In genomic region chr7:49842366-49843282, GRCm38 (mm10) we compare ENCODE assay signal across 8 mouse cellular contexts.
DNase-seq lines count a peak whose midpoint lies in the region; ATAC-seq and TF ChIP-seq lines count a peak whose summit lies in the region.

No protein-coding gene starts in this region.

- 0 out of 2 replicates have a peak, but pooled peaks cover 2% of the 10 kb centered on the region for H3K36me3 ChIP-seq in heart, embryonic 16.5 days (ENCODE audit: control insufficient read depth, insufficient read depth)
- peaks cover 19 to 20% of the 10 kb centered on the region in 2 experiments for H3K36me3 ChIP-seq in MEL (ENCODE audit: control insufficient read depth in 1 of 2, insufficient read depth in 2 of 2, low read length in 2 of 2)
- H3K36me3 ChIP-seq in hindbrain, embryonic 13.5 days: peaks cover 6% of the 10 kb centered on the region; the same call in 1 of the 2 replicates
- no peaks in the 10 kb centered on the region; the same call in 1 of the 2 replicates for H3K36me3 ChIP-seq in stomach, embryonic 14.5 days (ENCODE audit: control insufficient read depth, insufficient read depth, low read length)

- no peak for TF ChIP-seq RAD21 in MEL (IDR thresholded peaks at IDR 0.05; ENCODE audit: low read depth, low read length)

- TF ChIP-seq POLR2A in MEL (IDR thresholded peaks at IDR 0.05; ENCODE audit: control insufficient read depth in 1 of 2, insufficient read depth in 1 of 2, low read depth in 1 of 2, low read length in 2 of 2, poor library complexity in 1 of 2): no peak

- H3K9ac ChIP-seq in heart, embryonic 16.5 days (ENCODE audit: low read length): no peak overlapping the region
- no peak overlapping the region for H3K9ac ChIP-seq in MEL (ENCODE audit: control insufficient read depth, low read depth, low read length, poor library complexity, severe bottlenecking)
- H3K9ac ChIP-seq in hindbrain, embryonic 13.5 days: peak overlapping the region; percentile 49; the same call in 1 of the 2 replicates
- H3K9ac ChIP-seq in stomach, embryonic 14.5 days (replicated peaks; ENCODE audit: low read depth, low read length): no peak overlapping the region

- H3K4me1 ChIP-seq in heart, embryonic 16.5 days (ENCODE audit: control insufficient read depth, insufficient read depth, low read length): peaks cover 14% of the 10 kb centered on the region
- peaks cover 11 to 15% of the 10 kb centered on the region in 2 experiments for H3K4me1 ChIP-seq in MEL (ENCODE audit: control insufficient read depth in 1 of 2, insufficient read depth in 2 of 2, low read length in 2 of 2)
- H3K4me1 ChIP-seq in hindbrain, embryonic 13.5 days (replicated peaks): peaks cover 30% of the 10 kb centered on the region
- peaks cover 6% of the 10 kb centered on the region; the same call in 1 of the 2 replicates for H3K4me1 ChIP-seq in stomach, embryonic 14.5 days (ENCODE audit: control insufficient read depth, insufficient read depth, low read length)

- WGBS in heart, embryonic 16.5 days: 66% methylated on average over 11 of the region's 11 CpGs
- 17% methylated on average over 11 of the region's 11 CpGs for WGBS in hindbrain, embryonic 13.5 days
- 31% methylated on average over 11 of the region's 11 CpGs for WGBS in stomach, embryonic 14.5 days

- H3K9me3 ChIP-seq in heart, embryonic 16.5 days (replicated peaks; ENCODE audit: control insufficient read depth, low read length): no peaks in the 10 kb centered on the region
- H3K9me3 ChIP-seq in MEL (replicated peaks; ENCODE audit: insufficient read depth, low read length): no peaks in the 10 kb centered on the region
- H3K9me3 ChIP-seq in hindbrain, embryonic 13.5 days: no peaks in the 10 kb centered on the region
- H3K9me3 ChIP-seq in stomach, embryonic 14.5 days (ENCODE audit: control insufficient read depth, low read depth, low read length): no peaks in the 10 kb centered on the region

- no peak overlapping the region for H3K4me3 ChIP-seq in heart, embryonic 16.5 days (ENCODE audit: low read length)
- H3K4me3 ChIP-seq in MEL (ENCODE audit: control insufficient read depth in 1 of 2, insufficient read depth in 1 of 2, low read depth in 2 of 2, low read length in 2 of 2): 0 out of 4 replicates have a peak overlapping the region, but pooled peaks of 1 of the 2 experiments have one; percentile 3
- H3K4me3 ChIP-seq in hindbrain, embryonic 13.5 days: peak overlapping the region; percentile 8; the same call in 1 of the 2 replicates
- H3K4me3 ChIP-seq in stomach, embryonic 14.5 days (ENCODE audit: low read depth, low read length): no peak overlapping the region

- DNase-seq in heart, postnatal 36 days: no peak
- peak; percentile 87 for DNase-seq in MEL (ENCODE audit: low read depth, low spot score)
- no peak for DNase-seq in testis, postnatal 14 days (ENCODE audit: low spot score)
- no peak for DNase-seq in heart, postnatal 14 days

- no peak overlapping the region for H3K4me2 ChIP-seq in heart, embryonic 16.5 days (ENCODE audit: low read depth, low read length)
- peak overlapping the region; percentile 43 for H3K4me2 ChIP-seq in hindbrain, embryonic 13.5 days
- H3K4me2 ChIP-seq in stomach, embryonic 14.5 days (replicated peaks; ENCODE audit: low read depth, low read length): no peak overlapping the region

- intact Hi-C loops in heart, postnatal 36 days (cut with DNase I): no loop called here
- intact Hi-C loops in heart, postnatal 14 days (cut with DNase I): no loop called here

- peak; percentile 90 to 91 for TF ChIP-seq EP300 in MEL (IDR thresholded peaks at IDR 0.05; ENCODE audit: low read depth in 1 of 2, low read length in 2 of 2)

- no peaks in the 10 kb centered on the region for H3K79me2 ChIP-seq in MEL (ENCODE audit: control insufficient read depth, insufficient read depth, low read length, poor library complexity)

- ATAC-seq in heart, embryonic 16.5 days (replicated peaks; ENCODE audit: extremely low read depth, insufficient read depth, low FRiP score): 0 out of 2 replicates have a peak, but pooled peaks have one; percentile 23
- ATAC-seq in hindbrain, embryonic 13.5 days (ENCODE audit: low FRiP score): peak; percentile 90
- peak; percentile 60 for ATAC-seq in megakaryocyte progenitor cell, adult 5-6 weeks (replicated peaks; ENCODE audit: poor library complexity)
- peak; percentile 78 for ATAC-seq in stomach, embryonic 14.5 days (ENCODE audit: insufficient number of reproducible peaks, insufficient read depth, low FRiP score, low read depth)

- no peaks in the 10 kb centered on the region for H3K27me3 ChIP-seq in heart, embryonic 16.5 days (ENCODE audit: control insufficient read depth, insufficient read depth, low read length)
- no peaks in the 10 kb centered on the region for H3K27me3 ChIP-seq in MEL (ENCODE audit: control insufficient read depth in 1 of 2, insufficient read depth in 2 of 2, low read length in 2 of 2)
- H3K27me3 ChIP-seq in hindbrain, embryonic 13.5 days: 0 out of 2 replicates have a peak, but pooled peaks cover 3% of the 10 kb centered on the region
- H3K27me3 ChIP-seq in stomach, embryonic 14.5 days (ENCODE audit: control insufficient read depth, insufficient read depth, low read length): no peaks in the 10 kb centered on the region

- peak overlapping the region; percentile 34; the same call in 1 of the 2 replicates for H3K27ac ChIP-seq in heart, embryonic 16.5 days (ENCODE audit: low read length)
- H3K27ac ChIP-seq in MEL (ENCODE audit: control insufficient read depth, low read depth, low read length): peak overlapping the region; percentile 30; the same call in 1 of the 2 replicates
- peak overlapping the region; percentile 90 for H3K27ac ChIP-seq in hindbrain, embryonic 13.5 days
- no peak overlapping the region for H3K27ac ChIP-seq in stomach, embryonic 14.5 days (ENCODE audit: low read length)

- no peak for TF ChIP-seq CTCF in MEL (IDR thresholded peaks at IDR 0.05 in 2 of 3, conservative IDR thresholded peaks at IDR 0.05 in 1 of 3; ENCODE audit: control insufficient read depth in 1 of 3, insufficient read depth in 1 of 3, low read depth in 2 of 3, low read length in 3 of 3, poor library complexity in 1 of 3, severe bottlenecking in 1 of 3)

TF ChIP-seq in MEL, 35 proteins besides CTCF, POLR2A, EP300 and RAD21 (continues in another document):
- TF ChIP-seq MXI1 (IDR thresholded peaks at IDR 0.05; ENCODE audit: low read depth, low read length) (peak; percentile 80), ZKSCAN1 (IDR thresholded peaks at IDR 0.05; ENCODE audit: low read depth, low read length) (no peak), CHD2 (IDR thresholded peaks at IDR 0.05; ENCODE audit: low read length) (no peak), ELF1 (IDR thresholded peaks at IDR 0.05; ENCODE audit: low read depth, low read length) (peak; percentile 54; the same call in 1 of the 2 replicates), E2F4 (IDR thresholded peaks at IDR 0.05; ENCODE audit: borderline replicate concordance, low read depth, low read length) (no peak), ETS1 (IDR thresholded peaks at IDR 0.05; ENCODE audit: low read depth, low read length) (peak; percentile 94), ZNF384 (IDR thresholded peaks at IDR 0.05; ENCODE audit: low read depth, low read length) (no peak), ZC3H11A (IDR thresholded peaks at IDR 0.05; ENCODE audit: low read depth, low read length) (peak; percentile 10; the same call in 1 of the 2 replicates), NRF1 (IDR thresholded peaks at IDR 0.05; ENCODE audit: insufficient read depth, low read depth, low read length, poor library complexity, severe bottlenecking) (no peak), UBTF (IDR thresholded peaks at IDR 0.05; ENCODE audit: borderline replicate concordance, insufficient read depth, low read depth, low read length) (no peak), NELFE (IDR thresholded peaks at IDR 0.05; ENCODE audit: low read depth, low read length) (no peak), TBP (IDR thresholded peaks at IDR 0.05; ENCODE audit: low read depth, low read length) (no peak), ZMIZ1 (IDR thresholded peaks at IDR 0.05; ENCODE audit: low read depth, low read length) (no peak), MAX (IDR thresholded peaks at IDR 0.05; ENCODE audit: low read length) (peak; percentile 72), KAT2A (conservative IDR thresholded peaks at IDR 0.05; ENCODE audit: low read depth, low read length) (no peak), CHD1 (IDR thresholded peaks at IDR 0.05; ENCODE audit: low read depth, low read length) (no peak), POLR2AphosphoS2 (IDR thresholded peaks at IDR 0.05; ENCODE audit: low read length) (no peak), POLR2AphosphoS5 (IDR thresholded peaks at IDR 0.05; ENCODE audit: borderline replicate concordance, low read depth, low read length) (no peak), HCFC1 (IDR thresholded peaks at IDR 0.05; ENCODE audit: low read depth, low read length) (0 out of 2 replicates have a peak, but pooled peaks have one; percentile 37), BHLHE40 (IDR thresholded peaks at IDR 0.05; ENCODE audit: borderline replicate concordance, low read depth, low read length) (no peak), MEF2A (IDR thresholded peaks at IDR 0.05; ENCODE audit: extremely low read depth, insufficient replicate concordance, low read depth, low read length, poor library complexity, severe bottlenecking) (no peak), SIN3A (IDR thresholded peaks at IDR 0.05; ENCODE audit: low read length) (peak; percentile 87), MAFK (IDR thresholded peaks at IDR 0.05; ENCODE audit: borderline replicate concordance, low read depth, low read length) (0 out of 2 replicates have a peak, but pooled peaks have one; percentile 21), USF1 (IDR thresholded peaks at IDR 0.05; ENCODE audit: low read depth, low read length) (0 out of 2 replicates have a peak, but pooled peaks have one; percentile 3), GABPA (IDR thresholded peaks at IDR 0.05; ENCODE audit: low read depth, low read length) (no peak), USF2 (IDR thresholded peaks at IDR 0.05; ENCODE audit: borderline replicate concordance in 1 of 2, insufficient read depth in 1 of 2, low read depth in 1 of 2, low read length in 2 of 2) (no peak), TCF12 (IDR thresholded peaks at IDR 0.05; ENCODE audit: low read depth, low read length) (peak; percentile 92), GATA1 (IDR thresholded peaks at IDR 0.05; ENCODE audit: low read depth, low read length) (peak; percentile 93), SMC3 (IDR thresholded peaks at IDR 0.05; ENCODE audit: low read depth, low read length) (no peak), MAZ (IDR thresholded peaks at IDR 0.05; ENCODE audit: low read depth, low read length) (peak; percentile 41; the same call in 1 of the 2 replicates), JUND (IDR thresholded peaks at IDR 0.05; ENCODE audit: low read depth, low read length) (no peak), RCOR1 (IDR thresholded peaks at IDR 0.05; ENCODE audit: low read depth, low read length) (peak; percentile 92), MYC (IDR thresholded peaks at IDR 0.05; ENCODE audit: low read depth, low read length) (peak; percentile 78; the same call in 1 of the 2 replicates), TAL1 (IDR thresholded peaks at IDR 0.05; ENCODE audit: low read length) (peak; percentile 73)

Comparison
In these comparisons a context has a peak if more than half of its experiments do, and no peak if none do; other contexts are left out.
1. ATAC-seq: peak in every context shown above with its lines; median percentile 90 in hindbrain, embryonic 13.5 days; 78 in stomach, embryonic 14.5 days; 60 in megakaryocyte progenitor cell, adult 5-6 weeks; 23 in heart, embryonic 16.5 days.